Mouse (Mus musculus): ENCODE measurements around the gene Tcte3. TPM values are rescaled to one million over a fixed set of nuclear protein-coding genes. Genes with fewer than 3 reads are reported as not detected.

Gene Tcte3
- total and polyA plus RNA-seq, 2 experiments from 2014 or later = not detected

GRCm38 (mm10) chr17:15075033-15075432 is 33.7 kb upstream of the Tcte3 start:
- no peak for TF ChIP-seq CTCF (IDR thresholded peaks at IDR 0.05)
- no peak overlapping the region for H3K9ac ChIP-seq (replicated peaks; ENCODE audit: low read length, poor library complexity, severe bottlenecking)
- no peak overlapping the region for H3K4me2 ChIP-seq (ENCODE audit: low read depth, low read length, poor library complexity, severe bottlenecking)
- no peaks in the 10 kb centered on the region for H3K36me3 ChIP-seq (ENCODE audit: insufficient read depth, low read length)
- no peak for ATAC-seq (ENCODE audit: low FRiP score)
- no peaks in the 10 kb centered on the region; the same call in 1 of the 2 replicates for H3K27me3 ChIP-seq (ENCODE audit: insufficient read depth, low read length)
- no peaks in the 10 kb centered on the region for H3K9me3 ChIP-seq (ENCODE audit: low read length)
- WGBS = 84% methylated on average over 8 of the region's 8 CpGs
- DNase-seq (ENCODE audit: low spot score) = no peak
- no peak overlapping the region for H3K27ac ChIP-seq (ENCODE audit: low read depth, low read length)
- H3K4me1 ChIP-seq (ENCODE audit: insufficient read depth, low read length) = no peaks in the 10 kb centered on the region
- no peak overlapping the region for H3K4me3 ChIP-seq (ENCODE audit: low read depth, low read length)

DNA sequence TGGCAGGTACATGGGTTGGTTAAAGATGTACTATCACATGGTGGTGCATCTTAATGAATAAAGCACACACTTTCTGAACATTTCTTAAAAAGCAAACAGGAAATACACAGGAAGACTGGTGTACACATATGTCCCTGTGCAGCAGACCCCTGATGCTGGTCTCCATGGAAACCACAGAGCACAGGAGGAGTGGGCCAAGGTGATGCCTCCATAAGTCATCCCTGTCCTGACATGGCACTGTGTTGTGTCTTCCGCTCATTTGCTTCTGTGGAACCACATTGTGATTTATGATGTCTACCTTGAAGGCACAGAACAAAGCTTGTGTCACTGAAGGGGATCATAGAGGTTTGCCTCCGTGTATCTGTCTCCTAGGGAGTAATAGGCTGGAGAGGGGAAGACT is 30.9 kb upstream of the Tcte3 start:
- Histone ChIP-seq H3K4me3 (ENCODE audit: low read depth, low read length) (no peak overlapping the region), H3K4me1 (ENCODE audit: insufficient read depth, low read length) (no peaks in the 10 kb centered on the region), H3K9me3 (ENCODE audit: low read length) (no peaks in the 10 kb centered on the region), H3K27me3 (ENCODE audit: insufficient read depth, low read length) (no peaks in the 10 kb centered on the region), H3K36me3 (ENCODE audit: insufficient read depth, low read length) (no peaks in the 10 kb centered on the region), H3K27ac (ENCODE audit: low read depth, low read length) (no peak overlapping the region), H3K4me2 (ENCODE audit: low read depth, low read length, poor library complexity, severe bottlenecking) (no peak overlapping the region), H3K9ac (replicated peaks; ENCODE audit: low read length, poor library complexity, severe bottlenecking) (no peak overlapping the region)
- no peak for DNase-seq (ENCODE audit: low spot score)
- ATAC-seq (ENCODE audit: low FRiP score) = no peak
- WGBS = 100% methylated on average over 2 of the region's 2 CpGs
- TF ChIP-seq CTCF (IDR thresholded peaks at IDR 0.05) = no peak

DNA sequence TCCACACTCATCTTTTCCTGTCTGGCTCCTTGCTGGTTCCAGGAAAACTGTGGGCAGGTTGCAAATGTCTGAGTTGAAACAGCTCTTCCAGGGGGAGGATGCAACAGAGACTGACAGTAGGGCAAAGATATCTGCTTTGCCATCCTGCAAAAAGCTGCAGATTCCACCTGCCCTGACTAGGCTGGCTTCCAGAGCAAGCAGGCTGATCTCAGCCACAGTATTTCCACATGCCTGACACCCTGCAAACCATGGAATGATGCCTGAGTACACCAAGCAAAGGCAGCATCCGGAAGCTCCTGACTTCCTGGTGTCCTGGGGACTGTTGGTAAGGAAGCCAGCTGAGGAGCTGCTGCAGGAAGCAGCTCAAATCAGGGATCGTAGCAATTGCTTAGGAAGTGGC is 27.8 kb upstream of the Tcte3 start:
- Histone ChIP-seq H3K36me3 (ENCODE audit: insufficient read depth, low read length) (0 out of 2 replicates have a peak, but pooled peaks cover 4% of the 10 kb centered on the region), H3K4me3 (ENCODE audit: low read depth, low read length) (no peak overlapping the region), H3K9me3 (ENCODE audit: low read length) (no peaks in the 10 kb centered on the region), H3K9ac (replicated peaks; ENCODE audit: low read length, poor library complexity, severe bottlenecking) (no peak overlapping the region), H3K4me2 (ENCODE audit: low read depth, low read length, poor library complexity, severe bottlenecking) (no peak overlapping the region), H3K27ac (ENCODE audit: low read depth, low read length) (no peak overlapping the region), H3K4me1 (ENCODE audit: insufficient read depth, low read length) (0 out of 2 replicates have a peak, but pooled peaks cover 5% of the 10 kb centered on the region), H3K27me3 (ENCODE audit: insufficient read depth, low read length) (no peaks in the 10 kb centered on the region)
- 77% methylated on average over 2 of the region's 2 CpGs for WGBS
- DNase-seq (ENCODE audit: low spot score) = no peak
- no peak for TF ChIP-seq CTCF (IDR thresholded peaks at IDR 0.05)
- ATAC-seq (ENCODE audit: low FRiP score) = no peak

DNA sequence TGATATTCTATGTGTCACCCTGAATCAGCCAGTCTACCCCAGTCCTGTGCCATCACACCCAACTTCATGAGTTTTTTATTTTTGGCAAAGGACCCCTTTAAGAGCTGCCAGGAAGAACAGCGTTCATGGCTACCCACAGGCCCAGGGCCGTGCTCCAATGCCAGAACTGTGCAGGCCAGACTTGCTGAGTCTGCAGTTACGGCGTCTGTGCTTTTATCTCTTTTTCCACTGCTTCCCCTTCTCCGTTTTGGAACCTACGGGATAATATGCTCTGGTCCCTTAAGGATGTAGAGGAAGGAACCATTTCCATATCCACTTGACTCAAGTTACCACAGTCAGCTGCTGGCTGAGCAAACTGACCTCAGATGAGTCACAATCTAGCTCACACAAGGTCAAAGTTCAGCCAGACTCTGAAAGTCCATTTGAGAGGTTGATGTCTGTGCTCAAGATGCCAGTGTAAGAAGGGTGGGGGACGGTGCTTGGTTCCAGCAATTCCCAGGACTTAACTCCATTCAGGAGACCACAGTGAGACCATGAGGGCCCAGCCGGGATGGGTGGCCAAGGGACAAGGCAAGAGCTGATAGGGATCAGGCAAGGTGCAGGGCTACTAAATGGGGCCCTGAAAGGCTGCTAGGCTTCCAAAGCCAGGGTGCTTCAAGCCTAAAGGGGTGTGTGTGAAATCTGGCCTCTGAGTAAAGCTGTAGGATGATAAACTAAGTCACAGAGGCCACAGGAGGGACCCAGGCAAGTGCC is 26.9 kb upstream of the Tcte3 start:
- Histone ChIP-seq H3K4me1 (ENCODE audit: insufficient read depth, low read length) (0 out of 2 replicates have a peak, but pooled peaks cover 5% of the 10 kb centered on the region), H3K4me3 (ENCODE audit: low read depth, low read length) (no peak overlapping the region), H3K27me3 (ENCODE audit: insufficient read depth, low read length) (no peaks in the 10 kb centered on the region), H3K9ac (replicated peaks; ENCODE audit: low read length, poor library complexity, severe bottlenecking) (no peak overlapping the region), H3K9me3 (ENCODE audit: low read length) (no peaks in the 10 kb centered on the region), H3K36me3 (ENCODE audit: insufficient read depth, low read length) (peaks cover 8% of the 10 kb centered on the region; the same call in 1 of the 2 replicates), H3K4me2 (ENCODE audit: low read depth, low read length, poor library complexity, severe bottlenecking) (no peak overlapping the region), H3K27ac (ENCODE audit: low read depth, low read length) (no peak overlapping the region)
- WGBS = 77% methylated on average over 8 of the region's 8 CpGs
- ATAC-seq (ENCODE audit: low FRiP score) (no peak), DNase-seq (ENCODE audit: low spot score) (no peak)
- TF ChIP-seq CTCF (IDR thresholded peaks at IDR 0.05) = no peak

GRCm38 (mm10) chr17:15066911-15067310 is 25.6 kb upstream of the Tcte3 start:
- no peak overlapping the region for H3K9ac ChIP-seq (replicated peaks; ENCODE audit: low read length, poor library complexity, severe bottlenecking)
- no peak for ATAC-seq (ENCODE audit: low FRiP score)
- 0 out of 2 replicates have a peak, but pooled peaks cover 5% of the 10 kb centered on the region for H3K4me1 ChIP-seq (ENCODE audit: insufficient read depth, low read length)
- no peaks in the 10 kb centered on the region for H3K27me3 ChIP-seq (ENCODE audit: insufficient read depth, low read length)
- no peak for TF ChIP-seq CTCF (IDR thresholded peaks at IDR 0.05)
- no peak for DNase-seq (ENCODE audit: low spot score)
- no peaks in the 10 kb centered on the region for H3K9me3 ChIP-seq (ENCODE audit: low read length)
- peaks cover 11% of the 10 kb centered on the region; the same call in 1 of the 2 replicates for H3K36me3 ChIP-seq (ENCODE audit: insufficient read depth, low read length)
- no peak overlapping the region for H3K4me3 ChIP-seq (ENCODE audit: low read depth, low read length)
- 50% methylated on average over 1 of the region's 1 CpGs for WGBS
- no peak overlapping the region for H3K4me2 ChIP-seq (ENCODE audit: low read depth, low read length, poor library complexity, severe bottlenecking)
- no peak overlapping the region for H3K27ac ChIP-seq (ENCODE audit: low read depth, low read length)

GRCm38 (mm10) chr17:15066066-15066465 is 24.8 kb upstream of the Tcte3 start:
- WGBS = 38% methylated on average over 6 of the region's 6 CpGs
- H3K36me3 ChIP-seq (ENCODE audit: insufficient read depth, low read length) = peaks cover 17% of the 10 kb centered on the region; the same call in 1 of the 2 replicates
- H3K4me1 ChIP-seq (ENCODE audit: insufficient read depth, low read length) = 0 out of 2 replicates have a peak, but pooled peaks cover 5% of the 10 kb centered on the region
- no peak for TF ChIP-seq CTCF (IDR thresholded peaks at IDR 0.05)
- ATAC-seq (ENCODE audit: low FRiP score) (peak; percentile 85), DNase-seq (ENCODE audit: low spot score) (peak; percentile 51)
- H3K9me3 ChIP-seq (ENCODE audit: low read length) = no peaks in the 10 kb centered on the region
- no peaks in the 10 kb centered on the region for H3K27me3 ChIP-seq (ENCODE audit: insufficient read depth, low read length)
- peak overlapping the region; percentile 44; the same call in 1 of the 2 replicates for H3K27ac ChIP-seq (ENCODE audit: low read depth, low read length)
- H3K9ac ChIP-seq (replicated peaks; ENCODE audit: low read length, poor library complexity, severe bottlenecking) = peak overlapping the region; percentile 29; the same call in 1 of the 2 replicates
- H3K4me3 ChIP-seq (ENCODE audit: low read depth, low read length) = no peak overlapping the region
- H3K4me2 ChIP-seq (ENCODE audit: low read depth, low read length, poor library complexity, severe bottlenecking) = peak overlapping the region; percentile 39

All from midbrain, postnatal 0 days (tissue).